Mouse (Mus musculus) c-Kit-positive CD71-negative TER-119-negative erythroid progenitor cells, embryonic 14.5 days (primary cell): ENCODE results near the gene Kdelr2.
A peak's percentile ranks its signal among the peaks of the same experiment; 100 is the strongest.
"Not testable (repeated sequence)": the region's sequence is repeated elsewhere in the genome, so short reads cannot be mapped to it uniquely, and the experiment has no call there.

ENCODE experiments used
- DNase-seq: peaks from one replicate; pipeline ENCODE4 v3.0.0-alpha.2; 2013; ENCODE audit warnings: low read depth

Gene Kdelr2

GRCm38 (mm10) chr5:143403221-143404147 lies at the start of gene Kdelr2:
TSS of gene Kdelr2 (plus strand) at chr5:143403838.
- peak; percentile 71 for DNase-seq

- no peak for DNase-seq
These were observed 47.6 kb upstream of the Kdelr2 start for GRCm38 (mm10) chr5:143356017-143356416.

- DNase-seq = no peak
These were observed 46.8 kb upstream of the Kdelr2 start, which contains the start of gene Grid2ip for GRCm38 (mm10) chr5:143356686-143357388. TSS of gene Grid2ip (plus strand) at chr5:143357338.

- DNase-seq = no peak
These were observed 46.1 kb upstream of the Kdelr2 start for GRCm38 (mm10) chr5:143357564-143357963.

GRCm38 (mm10) chr5:143359263-143359662 lies 44.4 kb upstream of the Kdelr2 start:
- DNase-seq = no peak

- peak; percentile 32 for DNase-seq
These were observed 43.6 kb upstream of the Kdelr2 start for GRCm38 (mm10) chr5:143360000-143360399.

GRCm38 (mm10) chr5:143361428-143361827 lies 42.2 kb upstream of the Kdelr2 start:
- DNase-seq = no peak

- no peak for DNase-seq
These were observed 39.7 kb upstream of the Kdelr2 start for GRCm38 (mm10) chr5:143363678-143364615.

GRCm38 (mm10) chr5:143367931-143368330 lies 35.7 kb upstream of the Kdelr2 start:
- DNase-seq = no peak

- DNase-seq = no peak
These were observed 33.9 kb upstream of the Kdelr2 start for GRCm38 (mm10) chr5:143369611-143370255.

- DNase-seq = no peak
These were observed 33.1 kb upstream of the Kdelr2 start for GRCm38 (mm10) chr5:143370416-143371145.

GRCm38 (mm10) chr5:143371146-143371510 lies 32.5 kb upstream of the Kdelr2 start:
- DNase-seq = no peak

GRCm38 (mm10) chr5:143372818-143373217 lies 30.8 kb upstream of the Kdelr2 start:
- no peak for DNase-seq

GRCm38 (mm10) chr5:143375242-143375641 lies 28.4 kb upstream of the Kdelr2 start:
- DNase-seq = peak; percentile 33

GRCm38 (mm10) chr5:143376156-143376555 lies 27.5 kb upstream of the Kdelr2 start:
- DNase-seq = no peak

- no peak for DNase-seq
These were observed 16.6 kb upstream of the Kdelr2 start for GRCm38 (mm10) chr5:143386797-143387621.

GRCm38 (mm10) chr5:143394184-143394583 lies 9.5 kb upstream of the Kdelr2 start:
- no peak for DNase-seq

GRCm38 (mm10) chr5:143394966-143395365 lies 8.7 kb upstream of the Kdelr2 start:
- not testable (repeated sequence) for DNase-seq

GRCm38 (mm10) chr5:143395649-143396048 lies 8.0 kb upstream of the Kdelr2 start:
- DNase-seq = no peak

GRCm38 (mm10) chr5:143400501-143400900 lies 3.1 kb upstream of the Kdelr2 start:
- DNase-seq = no peak
